Mouse (Mus musculus) liver, adult 2 months (tissue): ENCODE data around the gene Plekhg1.

Experiments used
- CTCF ChIP-seq: fragments of 200-500 bp; IDR thresholded peaks from 2 replicates; pipeline ENCODE4 v1.5.1; 2011; ENCODE audit warnings: low read depth, low read length, control low read depth
- POLR2A ChIP-seq: fragments of 200-500 bp; IDR thresholded peaks from 2 replicates; pipeline ENCODE4 v1.6.1; 2011; ENCODE audit warnings: low read length, control low read depth; ENCODE audit not compliant: insufficient read depth; ENCODE audit errors: extremely low read depth

DNA sequence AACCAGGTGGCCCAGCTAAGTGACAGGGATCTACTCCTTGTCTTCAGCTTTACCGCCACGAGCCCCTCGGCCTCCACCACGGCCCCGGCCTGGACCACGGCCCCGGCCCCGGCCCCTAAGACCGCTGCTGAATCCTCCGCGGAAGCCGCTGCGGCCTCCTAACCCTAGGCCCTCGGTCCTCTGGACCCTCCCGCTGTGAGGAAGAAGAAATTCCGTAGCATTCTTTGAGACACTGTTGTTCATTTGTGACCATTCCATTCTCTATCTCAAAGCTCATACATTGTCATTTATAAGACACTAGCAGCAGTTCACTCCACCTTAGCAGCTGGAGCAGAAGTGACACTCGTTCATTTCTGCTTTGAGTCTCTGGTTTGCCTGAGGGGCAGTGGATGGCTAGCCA lies 206.7 kb downstream of the Plekhg1 start:
- TF ChIP-seq CTCF (no peak), POLR2A (no peak)
